Mouse (Mus musculus) spleen, postnatal 36 days (tissue): ENCODE results near the gene Nop56.

ENCODE experiments used
- DNase-seq, 2 experiments: peaks; one replicate each; pipeline ENCODE4 v3.0.0; 2022; ENCODE audit warnings: low spot score in 2 of 2, mixed read lengths in 1 of 2

The Nop56 gene

DNA sequence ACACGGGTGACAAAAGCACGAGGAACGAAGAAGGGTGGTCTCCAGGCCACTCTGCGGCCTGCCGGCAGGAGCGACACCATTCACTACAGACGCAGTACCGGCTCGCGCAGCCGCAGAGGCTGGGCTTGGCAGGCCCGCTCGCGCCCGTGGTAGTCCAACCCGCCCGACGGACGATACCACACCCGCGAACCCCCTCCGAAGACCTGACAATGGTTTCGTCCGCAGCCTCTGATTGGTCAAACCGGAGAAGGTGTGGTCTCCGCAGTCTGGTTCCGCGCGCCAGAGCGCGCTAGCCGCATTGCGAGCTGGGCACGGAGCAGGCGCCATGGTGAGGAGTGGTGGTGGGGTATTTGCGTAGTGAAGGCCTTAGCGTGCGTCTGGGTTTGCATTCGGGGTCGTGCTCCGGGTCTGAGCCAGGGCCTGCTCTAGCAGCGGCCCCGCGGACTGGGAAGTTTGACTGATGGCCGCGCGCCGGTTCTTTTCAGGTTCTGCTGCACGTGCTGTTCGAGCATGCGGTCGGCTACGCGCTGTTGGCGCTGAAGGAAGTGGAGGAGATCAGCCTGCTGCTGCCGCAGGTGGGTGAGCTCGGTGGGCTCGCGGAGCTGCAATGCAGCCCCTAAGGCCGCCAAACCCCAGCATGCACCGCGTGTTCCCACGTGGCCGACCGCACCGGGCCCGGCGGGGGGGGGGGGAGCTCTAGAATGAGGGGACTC lies at the start of gene Nop56:
Nop56 (plus strand) TSS at position 282 of the 713 bp plus-strand sequence.
- peak; percentile 98 to 99 for DNase-seq

DNA sequence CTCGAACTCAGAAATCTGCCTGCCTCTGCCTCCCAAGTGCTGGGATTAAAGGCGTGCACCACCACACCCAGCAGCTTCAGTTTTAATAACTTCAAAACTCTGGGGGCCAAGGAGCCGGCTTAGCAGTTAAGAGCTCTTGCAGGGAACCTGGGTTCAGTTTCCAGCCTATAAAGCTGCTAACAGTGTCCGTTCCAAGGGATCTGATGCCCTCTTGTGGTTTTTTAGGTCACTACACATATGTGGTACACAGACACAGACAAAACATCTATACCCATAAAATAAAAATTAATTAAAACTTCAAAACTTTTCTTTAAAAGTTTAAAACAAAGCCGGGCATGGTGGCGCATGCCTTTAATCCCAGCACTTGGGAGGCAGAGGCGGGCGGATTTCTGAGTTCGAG lies 27.3 kb upstream of the Nop56 start:
- peak in 1 of 2 experiments; percentile 9 for DNase-seq

DNA sequence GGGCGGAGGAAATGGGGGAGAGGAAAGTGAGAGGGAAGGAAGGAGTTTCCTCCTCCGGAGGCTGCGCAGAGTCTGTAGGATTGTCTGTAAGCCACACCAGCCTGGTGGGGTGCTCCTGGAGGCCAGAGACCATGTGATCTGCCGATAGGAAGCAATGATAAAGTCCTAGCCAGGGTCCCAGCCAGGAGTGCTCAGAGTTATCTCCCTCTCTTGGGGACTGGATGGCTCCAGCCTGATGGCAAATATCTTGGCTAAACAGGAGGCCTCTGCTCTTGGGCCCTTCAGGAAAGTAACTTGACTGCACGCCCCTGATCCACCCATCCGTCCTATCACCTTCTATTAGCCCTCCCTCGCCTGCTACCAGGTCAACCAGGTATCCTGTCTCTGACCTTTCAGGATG lies 26.0 kb upstream of the Nop56 start:
- DNase-seq, result no peak

DNA sequence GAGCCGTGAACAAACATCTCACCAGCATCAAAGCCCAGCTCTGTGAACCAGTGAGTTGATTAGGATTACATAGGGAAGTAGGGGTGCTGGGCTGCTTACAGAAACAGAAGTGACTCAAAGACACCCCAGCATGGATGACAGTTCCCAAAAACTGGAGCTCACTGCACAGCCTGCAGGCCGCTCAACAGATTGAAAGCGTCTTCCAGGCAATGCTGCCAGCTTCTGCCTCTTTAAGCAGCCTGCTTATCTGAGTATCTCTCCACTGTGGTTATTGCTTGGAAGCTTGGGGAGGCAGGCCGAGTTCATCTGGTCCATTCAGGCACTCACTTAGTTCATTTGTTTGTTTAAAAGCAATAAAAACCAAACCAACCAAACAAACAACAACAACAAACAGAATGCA lies 17.5 kb upstream of the Nop56 start:
- no peak for DNase-seq

DNA sequence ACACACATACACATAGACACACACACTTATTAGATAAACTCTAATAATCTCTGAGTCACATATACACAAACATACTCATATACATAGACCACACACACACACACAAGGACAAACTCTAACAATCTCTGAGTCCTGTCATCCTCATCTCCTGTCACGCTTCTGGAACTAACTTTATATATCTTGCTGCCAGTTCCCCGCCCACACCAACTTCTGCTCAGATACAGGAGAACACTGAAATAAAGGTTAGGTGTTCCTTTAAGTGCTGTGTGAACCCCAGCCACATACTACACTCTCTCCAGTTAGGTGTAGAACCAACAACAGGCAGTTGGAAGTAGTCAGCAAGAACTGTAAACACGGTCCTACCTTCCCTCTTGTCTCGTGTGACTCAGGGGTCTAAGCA lies 13.4 kb upstream of the Nop56 start:
- no peak for DNase-seq

DNA sequence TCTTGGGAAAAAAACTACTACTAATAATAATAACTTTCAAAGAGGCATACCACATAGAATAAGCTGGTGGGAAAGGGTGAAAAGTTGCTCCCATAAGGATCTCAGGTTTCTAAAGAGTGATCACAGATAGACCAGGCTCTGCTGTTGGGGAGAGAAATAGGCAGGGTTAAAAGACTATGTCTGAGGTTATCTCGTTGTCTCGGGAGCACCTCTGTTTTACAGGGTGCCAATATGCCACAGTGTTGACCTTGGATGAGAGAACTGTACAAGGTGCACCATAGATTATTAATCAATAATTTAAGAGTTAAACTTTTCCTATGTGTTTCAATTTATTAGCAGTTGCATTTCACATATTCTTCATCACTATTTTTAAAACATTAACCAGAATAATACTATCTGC lies 12.3 kb upstream of the Nop56 start:
- DNase-seq, result no peak

DNA sequence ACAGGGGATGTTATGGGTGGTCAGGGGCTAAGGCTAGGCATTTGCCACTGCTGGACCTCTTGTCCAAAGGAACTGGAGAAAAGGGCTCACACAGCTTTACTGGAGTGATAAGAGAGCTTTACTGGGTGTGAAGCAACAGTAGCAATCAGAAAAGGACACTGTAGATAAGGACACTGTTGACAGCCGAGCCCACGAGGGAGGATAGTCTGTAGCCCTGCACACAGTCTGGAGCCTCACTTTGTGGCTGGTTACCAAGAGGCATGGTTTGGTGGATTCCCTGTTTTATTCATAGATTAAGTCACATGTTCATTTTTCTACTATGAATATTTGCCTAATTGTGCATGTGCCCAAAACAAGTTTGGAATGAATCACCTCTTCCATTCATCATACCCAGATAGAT lies 11.8 kb upstream of the Nop56 start:
- no peak for DNase-seq

DNA sequence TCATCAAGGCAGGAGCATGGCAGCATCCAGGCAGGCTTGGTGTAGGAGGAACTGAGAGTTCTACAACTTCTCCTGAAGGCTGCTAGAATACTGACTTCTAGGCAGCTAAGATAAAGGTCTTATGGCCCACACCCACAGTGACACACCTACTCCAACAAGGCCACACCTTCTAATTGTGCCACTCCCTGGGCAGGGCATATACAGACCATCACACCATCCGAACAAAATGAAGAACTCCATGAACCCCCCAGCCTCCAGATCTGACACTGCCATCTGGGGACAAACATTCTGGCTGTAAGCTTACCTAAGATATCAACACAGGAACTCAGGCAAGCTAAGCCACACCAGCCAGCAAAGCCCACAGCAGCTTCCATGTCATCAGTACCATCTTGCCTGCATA lies 8.7 kb upstream of the Nop56 start:
- peak in 1 of 2 experiments; percentile 24 for DNase-seq

DNA sequence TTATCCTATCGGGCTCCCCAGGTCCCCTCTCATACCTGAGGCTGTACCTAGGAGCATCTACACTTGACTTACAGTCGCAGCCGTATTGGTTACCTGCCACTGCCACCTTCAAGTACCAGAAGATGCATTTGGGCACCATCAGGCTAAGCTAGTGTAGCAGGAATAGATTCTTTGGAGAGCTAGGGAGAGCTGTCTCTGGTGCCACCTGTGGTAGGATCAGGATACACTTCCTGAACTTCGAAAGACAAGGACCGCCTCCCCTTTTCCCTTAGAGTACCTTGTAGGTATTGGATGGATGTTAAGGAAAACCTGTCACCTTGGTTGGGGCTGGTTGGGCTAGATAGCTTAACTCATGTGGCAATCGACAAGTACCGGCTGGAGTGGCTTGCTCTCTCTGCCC lies 6.2 kb upstream of the Nop56 start:
- DNase-seq, result no peak

DNA sequence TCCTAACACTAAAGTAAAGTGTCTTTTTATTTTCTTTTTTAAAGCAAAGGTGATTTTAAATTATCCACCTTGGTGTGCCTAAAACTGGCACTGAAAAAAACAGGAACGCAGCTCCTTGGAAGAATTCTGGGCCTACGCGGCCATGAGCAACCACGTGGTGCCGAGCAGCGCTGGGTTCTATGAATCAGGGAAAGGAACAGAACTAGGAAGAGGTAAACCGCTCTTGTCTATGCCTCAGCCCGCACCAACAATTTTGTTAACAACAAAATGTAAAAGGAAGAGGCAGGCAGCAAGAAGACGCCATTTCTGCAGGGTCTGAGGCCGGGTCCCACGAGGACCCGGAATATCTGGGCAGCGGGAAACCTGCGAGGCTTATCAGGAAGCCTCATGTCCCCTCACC lies 498 bp upstream of the Nop56 start:
- DNase-seq, result no peak

DNA sequence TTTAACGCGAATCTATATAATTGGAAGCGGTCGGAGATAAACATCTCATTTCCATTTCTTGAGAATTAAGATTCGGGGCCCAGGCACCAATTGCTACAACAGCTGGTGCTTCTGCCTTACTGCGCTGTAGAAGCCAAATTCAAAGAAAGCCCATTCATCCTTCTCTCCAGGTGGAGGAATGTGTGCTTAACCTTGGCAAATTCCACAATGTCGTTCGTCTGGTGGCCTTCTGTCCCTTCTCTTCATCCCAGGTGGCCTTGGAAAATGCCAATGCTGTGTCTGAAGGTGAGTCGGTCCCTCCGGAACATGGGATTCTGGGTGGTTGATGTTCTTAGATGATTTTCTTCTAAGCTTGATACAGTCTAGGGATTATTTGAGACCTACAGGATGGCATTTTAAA lies 632 bp downstream of the Nop56 start:
- DNase-seq, result no peak

DNA sequence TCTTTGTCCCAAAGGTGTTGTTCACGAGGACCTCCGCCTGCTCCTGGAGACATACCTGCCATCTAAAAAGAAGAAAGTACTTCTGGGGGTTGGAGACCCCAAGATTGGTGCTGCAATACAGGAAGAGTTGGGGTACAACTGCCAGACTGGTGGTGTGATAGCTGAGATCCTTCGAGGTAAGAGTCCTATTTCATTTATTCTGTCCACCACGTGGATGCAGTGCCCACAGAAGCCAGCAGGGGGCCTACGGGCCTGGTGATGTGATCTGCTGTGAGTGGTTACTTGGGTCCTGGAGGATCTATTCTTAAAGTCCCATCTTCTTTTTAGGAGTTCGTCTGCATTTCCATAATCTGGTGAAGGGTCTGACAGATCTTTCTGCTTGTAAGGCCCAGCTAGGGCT lies 1.4 kb downstream of the Nop56 start:
- DNase-seq, result peak in 1 of 2 experiments; percentile 49

DNA sequence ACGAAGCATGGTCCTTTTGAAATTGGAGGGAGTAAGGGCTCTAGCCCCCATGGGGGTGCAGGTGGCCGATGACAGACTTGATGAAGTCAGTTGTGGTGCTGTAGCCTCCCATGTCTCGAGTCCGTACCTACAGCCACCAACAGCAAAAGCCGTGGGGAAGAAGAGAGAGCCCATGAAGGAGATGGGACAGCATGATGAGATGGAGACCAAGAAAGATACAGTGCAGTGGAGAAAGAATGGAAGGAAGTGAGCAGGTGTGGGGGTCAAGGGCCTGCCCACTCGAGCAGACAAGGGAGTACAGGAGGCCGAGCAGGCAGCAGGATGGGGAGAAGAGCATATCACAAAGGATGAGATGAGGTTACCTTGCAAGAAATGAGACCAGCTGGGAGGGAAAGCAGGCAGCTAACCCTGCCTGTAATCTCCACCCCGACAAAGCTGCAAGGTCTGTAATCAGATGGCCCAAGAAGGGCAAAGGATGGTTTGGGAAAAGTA lies 5.4 kb downstream of the Nop56 start:
- no peak for DNase-seq

DNA sequence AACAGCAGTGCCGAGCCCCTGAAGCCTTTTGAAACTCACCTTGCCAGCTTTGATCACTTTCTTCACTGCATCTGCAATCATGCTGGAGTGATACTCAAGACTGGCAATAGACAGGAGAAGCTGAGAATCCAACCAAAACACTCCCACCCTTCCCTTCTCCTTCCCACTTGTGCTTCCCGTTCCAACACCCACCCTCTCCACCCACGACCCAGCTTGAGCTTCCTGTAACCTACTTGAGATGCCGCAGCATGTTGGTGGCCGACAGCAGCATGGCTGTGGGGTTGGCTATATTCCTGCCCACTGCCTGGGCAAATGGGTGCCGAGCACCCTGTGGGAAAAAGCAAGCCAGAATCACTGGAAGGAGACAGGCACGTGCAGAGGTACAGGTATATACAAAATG lies 6.0 kb downstream of the Nop56 start:
- DNase-seq, result no peak

DNA sequence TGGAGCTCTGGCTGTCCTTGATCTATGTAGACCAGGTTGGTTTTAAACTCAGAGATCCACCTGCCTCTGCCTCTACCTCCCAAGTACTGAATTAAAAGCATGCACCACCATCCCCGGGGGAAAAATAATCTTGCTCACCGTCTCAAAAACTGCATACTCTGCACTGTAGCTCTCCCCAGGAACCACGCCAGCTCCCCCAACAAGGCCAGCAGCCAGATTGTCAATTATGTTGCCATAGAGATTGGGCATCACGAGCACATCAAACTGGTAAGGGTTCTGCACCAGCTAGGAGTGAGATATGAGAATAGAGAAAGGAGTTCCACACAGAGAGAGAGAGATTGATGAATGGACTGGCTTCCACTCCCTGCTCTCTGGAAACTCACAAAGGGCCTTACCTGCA lies 6.6 kb downstream of the Nop56 start:
- no peak for DNase-seq

DNA sequence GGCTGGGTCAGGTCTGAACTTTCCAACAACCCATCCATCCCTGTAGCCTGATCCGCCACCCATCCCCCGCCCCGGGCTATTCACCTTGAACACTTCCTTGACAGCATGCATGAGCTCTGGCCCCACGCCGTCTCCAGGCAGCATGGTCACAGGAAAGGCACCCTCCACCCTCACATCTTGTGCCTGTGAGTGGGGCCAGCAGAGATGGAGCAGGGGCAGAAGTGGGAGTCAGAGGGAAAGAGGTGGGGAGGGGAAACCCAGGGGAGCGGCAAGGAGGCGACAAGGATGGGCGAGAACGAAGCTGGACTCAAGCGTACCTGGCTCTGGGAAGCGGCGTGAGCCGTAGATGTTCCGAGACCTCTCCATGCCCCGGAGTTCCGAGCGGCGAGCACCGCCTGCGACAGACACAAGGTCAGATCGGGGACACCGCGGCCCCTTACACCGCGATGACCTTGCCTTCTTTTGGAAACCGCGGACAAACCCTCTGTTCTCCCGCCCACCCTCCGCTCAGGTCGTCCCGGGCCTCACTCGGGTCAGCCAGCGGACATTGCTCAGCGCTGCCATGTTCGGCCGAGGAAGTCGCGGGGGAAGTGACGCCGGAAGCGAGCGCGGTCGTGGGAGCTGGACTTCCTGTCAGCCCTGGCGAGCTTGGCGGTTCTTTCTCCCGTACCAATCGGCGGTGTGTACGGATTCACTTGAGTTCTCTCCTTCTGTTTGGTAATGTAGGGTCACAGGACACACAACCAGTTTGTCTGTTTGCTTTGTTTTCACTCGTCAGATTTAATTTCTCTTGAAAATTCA lies 9.8 kb downstream of the Nop56 start, which contains the start of gene Idh3b:
Idh3b (minus strand) TSS at position 694 of the 801 bp plus-strand sequence.
- peak; percentile 85 to 86 for DNase-seq

DNA sequence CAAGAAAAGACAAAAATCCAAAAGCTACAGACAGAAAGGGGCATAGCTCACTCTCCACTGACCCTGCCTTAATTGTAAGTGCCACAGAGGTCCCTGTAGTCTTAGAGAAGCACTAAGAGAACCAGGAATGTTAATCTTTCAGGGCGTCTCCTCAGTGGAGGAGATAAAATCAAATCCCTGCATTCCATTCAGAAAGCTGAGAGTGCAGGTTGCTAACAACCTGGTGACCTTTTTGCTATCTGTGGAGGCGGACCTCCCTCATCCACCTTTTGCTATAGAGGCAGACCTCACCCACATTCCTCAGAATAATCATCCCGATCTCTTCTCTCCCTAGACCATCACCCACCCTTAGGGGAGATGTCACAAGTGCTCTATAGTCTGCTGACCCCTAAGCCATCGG lies 14.9 kb downstream of the Nop56 start:
- no peak for DNase-seq

DNA sequence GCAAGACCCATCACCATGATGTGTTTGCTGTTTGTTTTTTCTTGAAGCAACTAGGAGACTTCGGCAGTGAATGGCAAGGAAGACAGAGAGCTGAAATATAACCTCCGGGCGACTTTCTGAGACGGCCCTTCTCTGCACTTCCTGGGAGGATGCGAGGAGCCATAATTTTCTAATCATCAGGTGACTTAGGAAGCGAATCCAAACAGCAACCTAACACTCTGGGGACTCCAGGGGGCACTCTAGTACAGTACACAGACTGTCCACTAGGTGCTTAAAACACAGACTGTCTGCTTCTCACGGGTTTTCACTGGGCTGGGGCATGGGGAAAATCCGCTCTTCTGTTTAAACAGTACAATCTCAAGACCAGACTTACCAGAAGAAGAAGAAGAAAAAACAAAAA lies 17.2 kb downstream of the Nop56 start:
- DNase-seq, result peak; percentile 29 to 40

DNA sequence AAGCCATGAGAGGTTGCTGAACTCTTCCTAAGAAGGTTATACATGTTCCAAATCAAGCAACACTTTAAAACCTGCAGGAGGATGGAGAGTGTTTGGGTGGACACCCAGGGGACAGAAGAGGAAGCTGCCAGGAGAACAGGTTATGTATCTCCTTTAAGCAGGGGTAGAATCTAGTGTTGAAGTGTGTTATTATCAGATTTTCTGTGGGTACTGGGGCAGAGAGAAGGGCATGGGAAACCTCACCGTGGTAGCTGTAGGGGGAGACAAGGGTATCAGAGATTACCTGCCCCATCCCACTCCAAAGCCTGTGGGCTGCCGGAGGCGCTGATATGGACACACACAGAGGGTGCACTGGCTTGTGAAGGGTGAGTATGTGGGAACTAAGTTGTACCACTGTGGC lies 18.8 kb downstream of the Nop56 start:
- DNase-seq, result no peak

DNA sequence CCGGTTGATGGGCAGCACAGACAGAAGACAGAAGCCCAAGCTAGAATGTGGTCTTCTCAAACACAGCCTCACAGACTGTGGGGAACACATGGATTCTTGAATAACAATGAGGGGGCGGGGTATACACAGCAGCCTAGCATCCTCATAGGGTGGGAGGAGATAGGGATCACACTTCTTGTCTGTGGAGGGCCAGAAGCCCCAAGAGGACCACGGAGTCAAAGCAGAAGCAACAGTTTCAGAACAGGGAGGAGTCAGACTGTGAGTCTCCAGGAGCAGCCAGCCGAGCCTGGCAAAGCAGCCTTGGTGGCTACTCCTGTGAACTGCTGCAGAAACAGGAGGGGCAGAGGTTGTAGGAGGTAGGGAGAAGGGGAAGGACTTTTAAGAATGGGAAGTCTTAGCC lies 19.3 kb downstream of the Nop56 start:
- no peak for DNase-seq

DNA sequence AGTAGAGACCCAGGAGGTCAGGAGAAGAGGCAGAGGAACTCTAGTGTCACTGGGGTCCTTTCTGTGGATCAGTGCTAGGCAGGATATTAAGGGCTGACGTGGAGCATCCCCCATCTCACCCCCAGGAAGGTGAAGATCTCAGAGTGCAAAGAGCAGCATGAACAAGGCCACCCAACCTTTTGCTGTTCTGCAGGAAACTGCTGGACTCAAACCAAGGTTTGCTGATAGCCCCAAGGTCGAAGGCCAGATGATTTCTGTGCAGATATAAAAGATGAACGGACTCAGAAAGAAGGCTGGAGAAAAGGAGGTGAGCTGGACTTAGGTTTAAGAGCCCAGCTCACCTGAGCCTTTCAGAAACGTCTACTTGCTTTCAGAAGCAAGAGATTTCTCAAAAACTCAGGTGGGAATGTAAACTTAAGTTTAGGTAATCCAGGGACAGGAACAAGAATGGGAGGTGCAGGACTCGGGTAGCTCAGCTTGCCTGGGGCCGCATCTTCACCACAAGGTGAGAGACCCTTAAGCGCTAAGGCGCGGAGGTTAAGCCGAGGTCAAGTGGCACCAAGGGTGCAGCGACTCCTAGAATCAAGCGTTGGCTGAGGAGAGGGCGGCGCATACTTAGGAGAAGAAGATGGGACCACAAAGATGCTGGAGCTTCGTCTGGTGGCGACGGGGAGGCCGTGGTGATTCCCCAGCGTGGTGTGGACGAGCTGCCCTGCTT lies 20.1 kb downstream of the Nop56 start:
- no peak for DNase-seq

DNA sequence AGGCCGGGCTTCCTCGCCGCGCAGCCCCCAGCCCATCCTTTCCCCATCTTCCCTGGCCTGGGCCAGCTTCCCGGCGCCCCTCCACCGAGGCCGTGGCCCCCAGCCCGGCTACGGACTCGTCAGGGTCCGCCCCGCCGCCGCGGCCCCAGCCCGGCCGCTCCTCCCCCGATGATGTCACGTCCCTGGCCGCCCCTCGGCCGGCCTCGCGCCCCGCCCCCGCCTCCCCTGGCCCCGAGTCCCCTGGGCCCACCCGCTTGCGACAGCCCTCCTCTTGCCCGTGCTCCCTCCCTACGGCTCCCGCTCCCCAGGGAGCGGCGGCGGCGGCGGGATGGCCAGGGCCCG lies 20.7 kb downstream of the Nop56 start, which contains the start of gene Ebf4:
Ebf4 (plus strand) TSS at position 234 of the 342 bp plus-strand sequence.
- DNase-seq, result no peak
